ENCODE assay signal across 15 mouse cellular contexts in genomic region chr9:70366898-70367297, GRCm38 (mm10). TPM values are rescaled to one million over a fixed set of nuclear protein-coding genes. Genes with fewer than 3 reads are reported as not detected.
DNase-seq lines count a peak whose midpoint lies in the region; ATAC-seq and TF ChIP-seq lines count a peak whose summit lies in the region.
"Had no signal": no experiment of that assay in that cellular context is flagged by ENCODE, and none has a peak within 500 bp of the region (broad histone marks: within the 10 kb centered on the region; RNA-seq: fewer than 3 reads in every experiment).

No protein-coding gene starts in this region.

- H3K4me2 ChIP-seq in heart, embryonic 12.5 days, result no peak overlapping the region
- 0 out of 2 replicates have a peak overlapping the region, but pooled peaks have one; percentile 7 for H3K4me2 ChIP-seq in liver, postnatal 0 days (ENCODE audit: low read depth, low read length)

- H3K4me3 ChIP-seq in heart, adult 2 months, result no peak overlapping the region
- H3K4me3 ChIP-seq in heart, embryonic 12.5 days, result no peak overlapping the region
- no peak overlapping the region for H3K4me3 ChIP-seq in liver, postnatal 0 days (ENCODE audit: low read depth, low read length)
- H3K4me3 ChIP-seq: midbrain, embryonic 10.5 days; myocyte had no signal

- no peak overlapping the region for H3K9ac ChIP-seq in heart, adult 2 months (ENCODE audit: low read depth, low read length)
- no peak overlapping the region for H3K9ac ChIP-seq in heart, embryonic 12.5 days
- no peak overlapping the region for H3K9ac ChIP-seq in liver, postnatal 0 days (replicated peaks)

- intact Hi-C loops in heart, adult 2 months (cut with DNase I), result no loop called here
- intact Hi-C loops in left cerebral cortex, postnatal 14 days (cut with DNase I), result no loop called here

- TF ChIP-seq CTCF in heart, adult 2 months (IDR thresholded peaks at IDR 0.05), result no peak
- TF ChIP-seq CTCF in liver, postnatal 0 days (IDR thresholded peaks at IDR 0.05; ENCODE audit: low read depth), result no peak

- 56% methylated on average over 6 of the region's 6 CpGs for WGBS in heart, adult 2 months
- 90% methylated on average over 6 of the region's 6 CpGs for WGBS in heart, embryonic 12.5 days
- 44% methylated on average over 6 of the region's 6 CpGs for WGBS in liver, postnatal 0 days (ENCODE audit: insufficient replicate concordance)

- H3K27ac ChIP-seq in heart, adult 2 months, result peak overlapping the region; percentile 63
- H3K27ac ChIP-seq in heart, embryonic 12.5 days (ENCODE audit: poor library complexity, severe bottlenecking), result no peak overlapping the region
- no peak overlapping the region for H3K27ac ChIP-seq in liver, postnatal 0 days (ENCODE audit: low read depth)
- H3K27ac ChIP-seq: midbrain, embryonic 10.5 days had no signal

- TF ChIP-seq POLR2A in heart, adult 2 months (IDR thresholded peaks at IDR 0.05; ENCODE audit: insufficient read depth, low read depth, low read length), result no peak

- peaks cover 4% of the 10 kb centered on the region; the same call in 1 of the 2 replicates for H3K9me3 ChIP-seq in heart, embryonic 12.5 days (replicated peaks)
- no peaks in the 10 kb centered on the region for H3K9me3 ChIP-seq in liver, postnatal 0 days (ENCODE audit: low read length)
- H3K9me3 ChIP-seq: midbrain, embryonic 10.5 days had no signal

- H3K27me3 ChIP-seq in heart, adult 2 months (ENCODE audit: control insufficient read depth, insufficient read depth, low read length), result no peaks in the 10 kb centered on the region
- H3K27me3 ChIP-seq in heart, embryonic 12.5 days (replicated peaks), result no peaks in the 10 kb centered on the region
- H3K27me3 ChIP-seq in liver, postnatal 0 days (ENCODE audit: insufficient read depth, low read length), result no peaks in the 10 kb centered on the region

- no peaks in the 10 kb centered on the region for H3K79me2 ChIP-seq in heart, adult 2 months (replicated peaks; ENCODE audit: control insufficient read depth, insufficient read depth, low read length)

- peaks cover 1% of the 10 kb centered on the region; the same call in 1 of the 2 replicates for H3K4me1 ChIP-seq in heart, adult 2 months (ENCODE audit: control insufficient read depth, insufficient read depth, low read length)
- no peaks in the 10 kb centered on the region for H3K4me1 ChIP-seq in heart, embryonic 12.5 days (replicated peaks)
- H3K4me1 ChIP-seq in liver, postnatal 0 days (ENCODE audit: insufficient read depth), result no peaks in the 10 kb centered on the region
- H3K4me1 ChIP-seq: midbrain, embryonic 10.5 days had no signal

- ATAC-seq in heart, embryonic 12.5 days (ENCODE audit: insufficient number of reproducible peaks, low FRiP score), result no peak
- ATAC-seq in liver, postnatal 0 days, result no peak
- ATAC-seq: inflammation-experienced regulatory T-cells, adult 6 months had no signal

- TF ChIP-seq EP300 in heart, adult 2 months (IDR thresholded peaks at IDR 0.05; ENCODE audit: insufficient read depth, low read depth, low read length), result no peak
- TF ChIP-seq EP300 in liver, postnatal 0 days (IDR thresholded peaks at IDR 0.05; ENCODE audit: low read depth), result no peak

- H3K36me3 ChIP-seq in heart, adult 2 months (ENCODE audit: control insufficient read depth, insufficient read depth, low read length), result no peaks in the 10 kb centered on the region; the same call in 1 of the 2 replicates
- H3K36me3 ChIP-seq in heart, embryonic 12.5 days, result peaks cover 68% of the 10 kb centered on the region
- H3K36me3 ChIP-seq in liver, postnatal 0 days (replicated peaks; ENCODE audit: insufficient read depth, low read length), result peaks cover 16% of the 10 kb centered on the region

- peak; percentile 25 to 29 for DNase-seq in heart, adult 2 months
- DNase-seq in liver, postnatal 0 days, result no peak
- no peak for DNase-seq in liver
- DNase-seq in left cerebral cortex, postnatal 14 days (ENCODE audit: low spot score in 2 of 2), result peak; percentile 39 to 48
- DNase-seq in embryo, embryonic 11 days, result no peak
- DNase-seq in spleen, adult 12 weeks (ENCODE audit: low spot score), result no peak
- no peak for DNase-seq in ovary, adult 18-20 months (ENCODE audit: low spot score)
- DNase-seq: adrenal gland, postnatal 36 days; cerebellum, adult 11-12 months; kidney, postnatal 14 days; lung, adult 2 months had no signal

RNA-seq across cellular contexts. Expression of gene Ccnb2, which starts 54.4 kb away (rescaled TPM):
- under 1 TPM; 0.57 TPM for total RNA-seq in heart, adult 2 months (2021)
- 0.39 and 0.59 TPM in 2 replicates for polyA plus RNA-seq in heart, adult 2 months (2012; rRNA removed)
- 152 and 156 TPM in 2 replicates for polyA plus RNA-seq in heart, embryonic 12.5 days (2016; fragmentation: Nextera tagmentation; extraction: Ambion mirVana)
- 121 and 122 TPM in 2 replicates for polyA plus RNA-seq in liver, postnatal 0 days (2015; fragmentation: Nextera tagmentation; extraction: Ambion mirVana)
- 1 to 10 TPM; 1.3 to 2.3 TPM for total RNA-seq in left cerebral cortex, postnatal 14 days (2021)

Comparison
In these comparisons a context has a peak if more than half of its experiments do, and no peak if none do; other contexts are left out.
1. RNA of gene Ccnb2, which starts 54.4 kb away (polyA plus RNA-seq): 152 to 156 TPM in heart, embryonic 12.5 days and 121 to 122 TPM in liver, postnatal 0 days; 0.39 to 0.59 TPM in heart, adult 2 months; every median in the first group is over 10 times any median in the second.
2. DNase-seq: peak in heart, adult 2 months (2 of 2) and left cerebral cortex, postnatal 14 days (2 of 2); none in liver, postnatal 0 days (single experiment), liver (single experiment), embryo, embryonic 11 days (single experiment), spleen, adult 12 weeks (single experiment) and ovary, adult 18-20 months (single experiment).